19 mouse cellular contexts compared by ENCODE assay signal in the genomic region with DNA sequence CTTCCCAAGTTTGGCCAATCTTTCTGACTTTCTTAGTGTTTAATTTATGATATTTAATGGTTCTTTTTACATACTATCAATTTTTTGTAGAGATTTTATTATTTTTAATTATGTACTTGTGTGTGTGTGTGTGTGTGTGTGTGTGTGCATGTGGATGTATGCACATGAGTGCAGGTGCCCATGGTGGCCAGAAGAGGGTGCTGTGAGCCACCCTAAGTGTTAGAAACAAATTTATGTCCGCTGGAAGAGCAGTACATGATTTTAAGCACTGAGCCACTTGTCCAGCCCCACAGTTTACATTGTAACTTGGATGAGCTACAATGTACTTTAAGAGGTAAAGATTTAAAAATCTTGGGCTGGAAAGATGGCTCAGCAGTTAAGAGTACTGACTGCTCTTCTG.
A peak's percentile ranks its signal among the peaks of the same experiment; 100 is the strongest.
DNase-seq lines count a peak whose midpoint lies in the region; ATAC-seq and TF ChIP-seq lines count a peak whose summit lies in the region.
"Had no signal": no experiment of that assay in that cellular context is flagged by ENCODE, and none has a peak within 500 bp of the region (broad histone marks: within the 10 kb centered on the region; RNA-seq: fewer than 3 reads in every experiment).

No protein-coding gene starts in this region.

- no peak for ATAC-seq in forebrain, embryonic 15.5 days (replicated peaks)
- no peak for ATAC-seq in forebrain, embryonic 11.5 days (replicated peaks; ENCODE audit: low FRiP score)
- ATAC-seq in Patski = no peak
- no peak for ATAC-seq in CD4-positive, CD25-positive, alpha-beta regulatory T cell, adult 4 months
- ATAC-seq: hindbrain, embryonic 16.5 days; midbrain, embryonic 16.5 days had no signal

- no peak for TF ChIP-seq POLR2A in olfactory bulb, adult 2 months (IDR thresholded peaks at IDR 0.05; ENCODE audit: insufficient read depth, low read depth, low read length)

- no peak overlapping the region for H3K4me2 ChIP-seq in forebrain, embryonic 15.5 days (replicated peaks)
- H3K4me2 ChIP-seq in forebrain, embryonic 11.5 days (ENCODE audit: low read depth, low read length, severe bottlenecking) = no peak overlapping the region
- H3K4me2 ChIP-seq: heart, embryonic 15.5 days had no signal

- TF ChIP-seq CTCF in layer of hippocampus, adult 2 months (conservative IDR thresholded peaks at IDR 0.05) = peak; percentile 56
- TF ChIP-seq CTCF in Patski (IDR thresholded peaks at IDR 0.05) = peak; percentile 27
- no peak for TF ChIP-seq CTCF in olfactory bulb, adult 2 months (IDR thresholded peaks at IDR 0.05; ENCODE audit: insufficient read depth, low read depth, low read length)

- CTCF ChIA-PET in Patski (lab: Charles Lee) = no interaction called here

- no peaks in the 10 kb centered on the region for H3K27me3 ChIP-seq in forebrain, embryonic 15.5 days
- no peaks in the 10 kb centered on the region for H3K27me3 ChIP-seq in forebrain, embryonic 11.5 days (ENCODE audit: control insufficient read depth, insufficient read depth, low read length)
- H3K27me3 ChIP-seq in Patski = peaks cover 17% of the 10 kb centered on the region
- H3K27me3 ChIP-seq: CH12.LX; heart, embryonic 15.5 days had no signal

- no peak for DNase-seq in forebrain, embryonic 11.5 days (ENCODE audit: low spot score)
- DNase-seq in layer of hippocampus, adult 2 months (ENCODE audit: low spot score in 2 of 2) = no peak
- DNase-seq in layer of hippocampus, postnatal 36 days = no peak
- no peak for DNase-seq in Patski (ENCODE audit: low read depth, low spot score)
- DNase-seq: adrenal gland, postnatal 10 days; cerebellum, postnatal 14 days; embryo, embryonic 11 days; gastrocnemius, adult 2 months; heart, postnatal 4 days; lung, adult 2 months; thymus, postnatal 36 days had no signal

- H3K4me1 ChIP-seq in forebrain, embryonic 15.5 days = peaks cover 21% of the 10 kb centered on the region
- H3K4me1 ChIP-seq in forebrain, embryonic 11.5 days (replicated peaks; ENCODE audit: control insufficient read depth, insufficient read depth, low read length) = peaks cover 1% of the 10 kb centered on the region
- peaks cover 28% of the 10 kb centered on the region for H3K4me1 ChIP-seq in olfactory bulb, adult 2 months (ENCODE audit: control insufficient read depth, insufficient read depth, low read length)

- in situ Hi-C loops in Patski (cut with MboI; ENCODE audit: low pct_unique_long_range_greater_than_20kb) = no loop called here

- H3K27ac ChIP-seq in forebrain, embryonic 15.5 days (replicated peaks) = peak overlapping the region; percentile 46; the same call in 1 of the 2 replicates
- no peak overlapping the region for H3K27ac ChIP-seq in forebrain, embryonic 11.5 days (ENCODE audit: low read depth, low read length)
- no peak overlapping the region; the same call in 1 of the 2 replicates for H3K27ac ChIP-seq in layer of hippocampus, adult 2 months
- H3K27ac ChIP-seq in olfactory bulb, adult 2 months (ENCODE audit: insufficient read depth, low read depth, low read length) = peak overlapping the region; percentile 64; the same call in 1 of the 2 replicates
- H3K27ac ChIP-seq: heart, embryonic 15.5 days; limb, embryonic 10.5 days had no signal

- POLR2A ChIA-PET in Patski (lab: Charles Lee) = no interaction called here

- H3K9ac ChIP-seq in forebrain, embryonic 15.5 days (replicated peaks) = no peak overlapping the region
- no peak overlapping the region for H3K9ac ChIP-seq in forebrain, embryonic 11.5 days (ENCODE audit: low read length)
- H3K9ac ChIP-seq: heart, embryonic 15.5 days had no signal

- H3K4me3 ChIP-seq in forebrain, embryonic 15.5 days = no peak overlapping the region
- H3K4me3 ChIP-seq in forebrain, embryonic 11.5 days (ENCODE audit: low read depth, low read length) = no peak overlapping the region
- no peak overlapping the region for H3K4me3 ChIP-seq in layer of hippocampus, adult 2 months
- H3K4me3 ChIP-seq in olfactory bulb, adult 2 months (ENCODE audit: insufficient read depth, low read depth, low read length) = no peak overlapping the region
- H3K4me3 ChIP-seq: gastrocnemius, adult 2 months; heart, embryonic 15.5 days; limb, embryonic 10.5 days had no signal

- H3K36me3 ChIP-seq in forebrain, embryonic 15.5 days = no peaks in the 10 kb centered on the region
- no peaks in the 10 kb centered on the region for H3K36me3 ChIP-seq in forebrain, embryonic 11.5 days (ENCODE audit: control insufficient read depth, insufficient read depth, low read length)
- H3K36me3 ChIP-seq: heart, embryonic 15.5 days; limb, embryonic 10.5 days had no signal

- WGBS in forebrain, embryonic 15.5 days = 95% methylated on average over 1 of the region's 1 CpGs
- 97% methylated on average over 1 of the region's 1 CpGs for WGBS in forebrain, embryonic 11.5 days
- 57% methylated on average over 1 of the region's 1 CpGs for WGBS in olfactory bulb, adult 2 months

- no peaks in the 10 kb centered on the region for H3K9me3 ChIP-seq in forebrain, embryonic 15.5 days
- H3K9me3 ChIP-seq in forebrain, embryonic 11.5 days (ENCODE audit: control insufficient read depth, low read length) = peaks cover 2% of the 10 kb centered on the region; the same call in 1 of the 2 replicates
- H3K9me3 ChIP-seq: heart, embryonic 15.5 days; limb, embryonic 10.5 days had no signal

Comparison
In these comparisons a context has a peak if more than half of its experiments do, and no peak if none do; other contexts are left out.
1. H3K27ac ChIP-seq: peak in forebrain, embryonic 15.5 days (single experiment) and olfactory bulb, adult 2 months (single experiment); none in forebrain, embryonic 11.5 days (single experiment) and layer of hippocampus, adult 2 months (single experiment).